Mouse (Mus musculus) erythroblast, embryonic 14.5 days (primary cell): ENCODE measurements around the gene P4ha3.

Experiments
- GATA1 ChIP-seq: IDR thresholded peaks from 2 replicates; pipeline ENCODE4 v1.6.1; 2012; ENCODE audit warnings: low read length, inconsistent platforms, mixed read lengths
- TAL1 ChIP-seq: IDR thresholded peaks from 3 replicates; pipeline ENCODE4 v1.6.1; 2012; ENCODE audit warnings: low read length, inconsistent platforms, mixed read lengths

DNA sequence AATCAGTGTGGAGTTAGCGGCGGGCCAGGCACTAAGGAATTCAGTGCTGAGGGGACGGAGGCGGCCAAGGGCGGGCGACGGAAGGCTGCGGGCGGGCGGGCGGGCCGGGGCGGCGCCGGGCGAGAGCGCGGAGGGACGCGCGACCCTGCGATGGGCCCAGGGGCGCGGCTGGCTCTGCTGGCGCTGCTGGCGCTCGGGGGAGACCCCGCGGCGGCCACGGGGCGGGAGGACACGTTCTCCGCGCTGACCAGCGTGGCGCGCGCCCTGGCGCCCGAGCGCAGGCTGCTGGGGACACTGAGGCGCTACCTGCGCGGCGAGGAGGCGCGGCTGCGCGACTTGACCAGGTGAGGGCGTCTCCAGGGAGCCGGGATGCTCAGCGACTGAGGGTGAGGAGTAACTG lies at the start of gene P4ha3:
- TF ChIP-seq GATA1 (no peak), TAL1 (no peak)
